Mouse (Mus musculus) midbrain, postnatal 0 days (tissue): ENCODE measurements around the gene Cux2. TPM values are rescaled to one million over a fixed set of nuclear protein-coding genes. Genes with fewer than 3 reads are reported as not detected.

Experiments used
- ATAC-seq: fragments of 200-750 bp; cut with Nextera tagmentation; 2 replicates; pipeline ENCODE4 v1.8.0; 2017; ENCODE audit warnings: moderate number of reproducible peaks, mild to moderate bottlenecking, moderate TSS enrichment, moderate library complexity; ENCODE audit not compliant: low FRiP score
- DNase-seq: peaks from one replicate; pipeline ENCODE4 v3.0.0-alpha.2; 2015; ENCODE audit warnings: low spot score
- H3K27ac ChIP-seq: fragments of 300-500 bp; sonication (generic); 2 replicates; pipeline ENCODE4 v1.5.1; 2014; ENCODE audit warnings: low read depth, mild to moderate bottlenecking, low read length, mixed read lengths
- H3K27me3 ChIP-seq: fragments of 300-500 bp; sonication (generic); 2 replicates; pipeline ENCODE4 v1.6.1; 2014; ENCODE audit warnings: low read length, control low read depth, mixed read lengths; ENCODE audit not compliant: insufficient read depth
- H3K36me3 ChIP-seq: fragments of 300-500 bp; sonication (generic); 2 replicates; pipeline ENCODE4 v1.6.1; 2014; ENCODE audit warnings: low read length, control low read depth, mixed read lengths; ENCODE audit not compliant: insufficient read depth
- H3K4me1 ChIP-seq: fragments of 300-500 bp; sonication (generic); 2 replicates; pipeline ENCODE4 v1.6.1; 2014; ENCODE audit warnings: mild to moderate bottlenecking, control low read depth, antibody characterized with exemption, low read length, mixed read lengths; ENCODE audit not compliant: insufficient read depth
- H3K4me2 ChIP-seq: fragments of 300-500 bp; sonication (generic); 2 replicates; pipeline ENCODE4 v1.6.1; 2014; ENCODE audit warnings: low read depth, mild to moderate bottlenecking, low read length, mixed read lengths; ENCODE audit not compliant: poor library complexity, severe bottlenecking
- H3K4me3 ChIP-seq: fragments of 300-500 bp; sonication (generic); 2 replicates; pipeline ENCODE4 v1.5.1; 2014; ENCODE audit warnings: low read depth, mild to moderate bottlenecking, low read length, moderate library complexity
- H3K9ac ChIP-seq: fragments of 300-500 bp; sonication (generic); replicated peaks from 2 replicates; pipeline ENCODE4 v1.6.1; 2014; ENCODE audit warnings: mild to moderate bottlenecking, low read length, moderate library complexity, mixed read lengths; ENCODE audit not compliant: poor library complexity, severe bottlenecking
- H3K9me3 ChIP-seq: fragments of 300-500 bp; sonication (generic); 2 replicates; pipeline ENCODE4 v1.6.1; 2016; ENCODE audit warnings: low read length, control low read depth
- CTCF ChIP-seq: IDR thresholded peaks from 2 replicates; pipeline ENCODE4 v1.5.1; 2016; ENCODE audit warnings: antibody characterized with exemption, mild to moderate bottlenecking
- WGBS: fragments of 180-500 bp; shearing (Covaris S2); extraction: QIAGEN DNeasy Blood & Tissue Kit; methylation state at CpG from one replicate; pipeline ENCODE4 v1.1.7; 2014; 5-methylcytosine and 5-hydroxymethylcytosine counted together
- polyA plus RNA-seq: library from polyadenylated mRNA; unstranded; fragments of >200 nt; fragmentation: Nextera tagmentation; extraction: Ambion mirVana; gene quantifications from 2 replicates; pipeline ENCODE4 v1.2.1, GENCODE M21; 2015
- total RNA-seq: library from RNA; depleted of rRNA; stranded (reverse); fragments of >200 nt; gene quantifications from 2 replicates; pipeline ENCODE4 v1.2.3, GENCODE M21; 2014

Gene Cux2
- total and polyA plus RNA-seq, 2 experiments from 2014 or later, result 17.4 to 40.1 TPM

DNA sequence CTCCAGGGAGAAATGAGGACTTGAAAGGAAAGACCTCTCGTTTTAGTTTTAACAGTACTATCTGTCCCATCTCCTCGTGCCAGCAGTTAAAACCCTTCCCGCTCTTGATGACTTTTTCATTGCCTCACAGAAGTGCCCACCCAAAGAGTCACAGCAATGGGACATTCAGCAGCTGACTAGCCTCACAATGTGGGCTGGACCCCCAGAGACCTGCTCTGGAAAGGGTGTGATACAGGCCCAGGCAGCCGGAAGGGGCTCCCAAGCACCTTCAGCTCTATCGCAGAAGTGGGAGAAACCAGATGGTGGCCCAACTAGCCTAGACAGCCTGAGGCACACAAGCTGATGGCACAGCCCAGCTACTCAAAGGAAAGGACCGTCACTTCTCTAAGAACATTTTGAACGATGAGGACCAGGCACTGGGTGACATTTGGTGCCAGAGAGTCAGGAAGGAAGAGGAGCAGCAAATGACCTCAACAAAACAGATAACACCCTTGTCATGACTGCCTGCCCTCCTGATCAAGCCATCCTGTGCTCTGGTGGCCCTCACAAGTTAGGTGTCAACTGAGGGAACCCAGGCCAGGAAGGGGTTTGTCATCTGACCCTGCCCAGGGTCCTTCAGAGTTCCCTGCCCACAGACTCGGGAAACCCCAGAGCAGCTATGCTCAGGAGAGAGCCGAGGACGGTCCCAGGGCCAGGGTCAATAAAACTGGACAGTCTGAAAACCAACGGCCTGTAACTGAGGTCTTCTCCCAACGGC, 214.7 kb downstream of the Cux2 start:
- ATAC-seq (no peak), DNase-seq (no peak)
- no peak overlapping the region for H3K27ac ChIP-seq
- peaks cover 14% of the 10 kb centered on the region for H3K4me1 ChIP-seq
- no peak for TF ChIP-seq CTCF
- no peaks in the 10 kb centered on the region for H3K9me3 ChIP-seq
- peak overlapping the region; percentile 94 for H3K4me2 ChIP-seq
- peak overlapping the region; percentile 69 for H3K9ac ChIP-seq
- peak overlapping the region; percentile 76 for H3K4me3 ChIP-seq
- 52% methylated on average over 12 of the region's 12 CpGs for WGBS
- peaks cover 18% of the 10 kb centered on the region for H3K27me3 ChIP-seq
- H3K36me3 ChIP-seq, result no peaks in the 10 kb centered on the region

DNA sequence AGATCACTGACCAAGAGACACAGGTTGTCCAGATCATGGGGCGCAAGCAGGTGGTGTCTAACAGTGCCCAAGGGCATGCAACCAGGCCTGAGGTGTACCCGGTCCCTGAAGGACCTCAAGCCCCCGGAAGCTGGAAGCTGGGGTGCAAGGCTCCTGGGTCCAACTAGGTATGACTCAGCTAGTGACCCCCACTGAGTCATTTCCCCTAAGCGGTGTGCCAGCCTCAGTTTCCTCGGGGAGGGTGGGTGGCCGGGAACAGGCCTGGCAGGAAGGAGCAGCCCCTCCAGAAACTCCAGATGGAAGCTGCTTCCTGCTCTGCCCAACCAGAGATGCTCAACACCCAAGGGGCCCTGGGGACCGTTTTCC, 215.7 kb downstream of the Cux2 start:
- TF ChIP-seq CTCF, result no peak
- no peak overlapping the region for H3K4me3 ChIP-seq
- H3K9ac ChIP-seq, result no peak overlapping the region
- H3K36me3 ChIP-seq, result no peaks in the 10 kb centered on the region
- ATAC-seq (no peak), DNase-seq (no peak)
- H3K9me3 ChIP-seq, result no peaks in the 10 kb centered on the region
- no peak overlapping the region for H3K27ac ChIP-seq
- no peak overlapping the region for H3K4me2 ChIP-seq
- peaks cover 18% of the 10 kb centered on the region for H3K27me3 ChIP-seq
- H3K4me1 ChIP-seq, result peaks cover 14% of the 10 kb centered on the region
- 83% methylated on average over 7 of the region's 7 CpGs for WGBS

DNA sequence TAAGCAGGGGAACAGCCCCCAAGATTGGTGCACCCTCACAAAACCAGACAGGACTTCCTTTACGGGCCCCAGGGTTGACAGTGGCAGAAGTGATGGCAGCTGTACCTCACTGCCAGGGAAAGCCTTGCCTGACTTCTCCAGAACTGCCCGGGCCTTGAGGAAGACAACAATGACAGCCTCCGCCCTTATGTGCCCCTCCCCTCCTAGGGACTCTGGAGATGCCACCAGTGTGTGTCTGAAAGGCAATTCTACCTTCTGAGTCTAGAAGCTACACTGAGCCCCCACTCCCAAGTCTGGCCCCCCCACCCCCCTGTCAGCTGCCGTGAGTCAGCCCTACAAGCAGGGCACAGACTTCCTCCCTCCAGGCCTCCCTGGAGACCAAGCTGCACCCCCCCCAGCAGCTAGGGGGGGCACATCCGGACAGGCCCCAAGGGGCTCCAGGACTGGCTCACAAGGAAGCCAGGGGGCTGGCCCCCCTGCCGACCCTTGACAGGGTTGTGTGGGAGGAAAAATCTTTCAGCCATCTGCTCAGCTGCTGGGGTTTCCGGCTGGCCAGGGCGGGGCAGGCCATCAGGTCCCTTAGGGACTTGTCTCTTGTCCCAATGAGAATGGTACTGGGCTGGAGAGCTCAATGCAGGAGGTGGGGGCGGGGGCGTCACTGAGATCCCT, 216.2 kb downstream of the Cux2 start:
- H3K4me1 ChIP-seq, result peaks cover 16% of the 10 kb centered on the region
- no peak overlapping the region for H3K27ac ChIP-seq
- no peak for ATAC-seq
- 51% methylated on average over 10 of the region's 10 CpGs for WGBS
- peaks cover 18% of the 10 kb centered on the region for H3K27me3 ChIP-seq
- no peak overlapping the region for H3K4me2 ChIP-seq
- no peak overlapping the region for H3K9ac ChIP-seq
- no peak for DNase-seq
- H3K36me3 ChIP-seq, result no peaks in the 10 kb centered on the region
- TF ChIP-seq CTCF, result no peak
- H3K4me3 ChIP-seq, result no peak overlapping the region
- no peaks in the 10 kb centered on the region for H3K9me3 ChIP-seq

DNA sequence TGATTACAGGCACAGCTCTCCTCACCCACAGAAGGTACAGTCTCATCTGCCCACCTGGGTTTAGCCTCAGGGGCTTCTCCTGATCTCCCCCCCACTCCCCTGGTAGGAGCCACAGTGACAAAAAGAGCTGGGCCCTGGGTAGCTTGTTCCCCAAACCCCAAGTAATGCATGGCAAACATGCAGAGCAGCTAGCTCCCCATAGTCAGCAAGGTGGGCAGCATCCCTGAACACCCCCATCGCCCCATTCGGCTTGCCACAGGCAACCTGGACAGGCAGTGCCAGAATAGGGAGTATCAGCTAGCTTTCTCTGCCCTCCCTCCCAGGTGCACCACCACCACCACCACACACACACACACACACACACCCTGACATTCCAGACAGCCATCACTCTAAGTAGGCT, 216.7 kb downstream of the Cux2 start:
- WGBS, result 92% methylated on average over 2 of the region's 2 CpGs
- peaks cover 18% of the 10 kb centered on the region for H3K27me3 ChIP-seq
- no peak for ATAC-seq
- no peak for TF ChIP-seq CTCF
- no peaks in the 10 kb centered on the region for H3K36me3 ChIP-seq
- DNase-seq, result no peak
- H3K9ac ChIP-seq, result no peak overlapping the region
- H3K4me2 ChIP-seq, result no peak overlapping the region
- no peaks in the 10 kb centered on the region for H3K9me3 ChIP-seq
- H3K4me1 ChIP-seq, result peaks cover 18% of the 10 kb centered on the region
- H3K27ac ChIP-seq, result no peak overlapping the region
- no peak overlapping the region for H3K4me3 ChIP-seq

DNA sequence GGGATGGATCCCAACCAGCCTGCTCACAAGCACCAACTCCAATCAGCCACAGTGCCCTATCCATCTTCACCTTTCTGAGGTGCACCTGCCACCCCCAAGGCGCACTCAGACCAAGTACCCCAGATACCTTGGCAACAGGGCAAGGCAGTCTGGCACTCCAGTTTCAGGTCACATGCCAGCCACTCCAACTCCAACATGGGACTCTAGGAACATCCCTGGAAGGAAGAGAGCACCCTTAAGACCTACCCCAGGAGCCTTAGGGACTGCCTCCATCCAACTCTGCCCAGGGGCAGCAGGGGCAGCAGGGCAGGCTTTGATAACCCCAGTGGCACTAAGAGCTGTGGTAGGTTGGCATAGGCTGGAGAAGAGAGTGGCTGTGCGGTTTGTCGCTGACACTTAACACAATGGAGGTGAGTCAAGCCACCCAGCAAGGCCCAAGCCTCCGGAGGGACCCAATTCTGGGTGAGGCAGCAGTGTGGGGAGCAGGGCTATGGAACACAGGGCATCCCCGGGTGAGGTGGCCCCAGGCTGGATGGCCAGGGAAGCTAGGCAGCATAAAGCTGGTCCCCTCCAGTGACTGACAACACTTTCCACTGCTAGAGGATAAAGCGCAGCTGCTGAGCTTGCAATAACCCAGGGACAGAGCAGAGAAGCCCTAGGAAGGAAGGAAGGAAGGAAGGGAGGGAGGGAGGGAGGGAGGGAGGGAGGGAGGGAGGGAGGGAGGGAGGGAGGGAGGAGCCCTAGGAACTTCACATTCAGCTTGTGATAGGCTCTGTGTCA, 217.3 kb downstream of the Cux2 start:
- no peak for TF ChIP-seq CTCF

More for the DNA sequence above, 217.3 kb downstream of the Cux2 start:
- Histone ChIP-seq H3K9ac (no peak overlapping the region), H3K27ac (no peak overlapping the region), H3K36me3 (no peaks in the 10 kb centered on the region), H3K9me3 (no peaks in the 10 kb centered on the region), H3K4me3 (no peak overlapping the region), H3K4me1 (peaks cover 19% of the 10 kb centered on the region), H3K4me2 (no peak overlapping the region), H3K27me3 (peaks cover 16% of the 10 kb centered on the region)
- ATAC-seq, result no peak
- DNase-seq, result no peak
- WGBS, result 81% methylated on average over 6 of the region's 6 CpGs
